Mouse (Mus musculus) macrophage (primary cell): Measurements from ENCODE around the gene Gm8890. TPM values are rescaled to one million over a fixed set of nuclear protein-coding genes. Genes with fewer than 3 reads are reported as not detected.
"Not testable (repeated sequence)": the region's sequence is repeated elsewhere in the genome, so short reads cannot be mapped to it uniquely, and the experiment has no call there.

ENCODE experiments used
- H3K27ac ChIP-seq: fragments of 350-480 bp; formaldehyde crosslinking; 2 replicates; pipeline ENCODE4 v1.9.0; 2021
- H3K36me3 ChIP-seq: fragments of 350-480 bp; formaldehyde crosslinking; 2 replicates; pipeline ENCODE4 v1.9.0; 2021; ENCODE audit errors: inconsistent target
- H3K4me3 ChIP-seq: fragments of 350-480 bp; formaldehyde crosslinking; 2 replicates; pipeline ENCODE4 v1.9.0; 2021; ENCODE audit errors: inconsistent target
- H3K79me2 ChIP-seq: fragments of 350-480 bp; formaldehyde crosslinking; 2 replicates; pipeline ENCODE4 v1.9.0; 2021; ENCODE audit errors: inconsistent target
- WGBS: methylation state at CpG from one replicate; pipeline ENCODE4 v1.1.7; 2026; ENCODE audit warnings: inconsistent platforms; ENCODE audit not compliant: missing documents; 5-methylcytosine and 5-hydroxymethylcytosine counted together
- polyA plus RNA-seq: library from polyadenylated mRNA; stranded (reverse); fragments of 250-400 nt; gene quantifications from 3 replicates; pipeline ENCODE4 v1.2.4, GENCODE M21; 2018; ENCODE audit warnings: inconsistent platforms
- total RNA-seq, 78 experiments: library from RNA; depleted of rRNA; stranded (reverse); fragments of 250-400 nt; gene quantifications; 1 replicate in 9 of 78; 2 replicates in 24 of 78; 3 replicates in 43 of 78; 4 replicates in 2 of 78; pipeline ENCODE4 v1.2.4; 2018; ENCODE audit warnings: inconsistent platforms in 56 of 78

Gm8890 gene
- total RNA-seq (2018; cell fraction: chromatin; rRNA removed): not detected
- total RNA-seq (2018; cell fraction: cytosol; rRNA removed): not detected
- total RNA-seq (2018; cell fraction: nucleus; rRNA removed): not detected
- not detected in 3 replicates for polyA plus RNA-seq

- H3K27ac ChIP-seq: not testable (repeated sequence)
- no CpG with 5 or more reads among the region's 2 CpGs for WGBS
Measured at GRCm38 (mm10) chr5:11255733-11256132, at the start of gene Gm8890. Gene Gm8890 (plus strand): TSS chr5:11256033.

GRCm38 (mm10) chr5:11256221-11256620 lies 388 bp downstream of the Gm8890 start:
- no CpG with 5 or more reads among the region's 1 CpGs for WGBS
- H3K79me2 ChIP-seq, H3K36me3 ChIP-seq, H3K4me3 ChIP-seq, H3K27ac ChIP-seq: not testable (repeated sequence)

More at GRCm38 (mm10) chr5:11255733-11256132, at the start of gene Gm8890:
- not testable (repeated sequence) for H3K36me3 ChIP-seq, H3K4me3 ChIP-seq, H3K79me2 ChIP-seq

Other genes with a start within 250 kb of the Gm8890 start
- gene Gm8879, start 128.4 kb upstream of the Gm8890 start, polyA plus RNA-seq: not detected in 3 replicates
- not detected in 3 replicates for gene Gm5861, start 73.0 kb upstream of the Gm8890 start, polyA plus RNA-seq
- not detected in 3 replicates for gene Speer1, start 85.5 kb downstream of the Gm8890 start, polyA plus RNA-seq
- gene Gm8897, start 160.4 kb downstream of the Gm8890 start, polyA plus RNA-seq: not detected in 3 replicates
- not detected in 3 replicates for gene Gm8906, start 246.7 kb downstream of the Gm8890 start, polyA plus RNA-seq